Mouse (Mus musculus) forebrain, embryonic 11.5 days (tissue): ENCODE data around the gene Osbpl9. TPM values are rescaled to one million over a fixed set of nuclear protein-coding genes. Genes with fewer than 3 reads are reported as not detected.

ENCODE experiments used
- ATAC-seq: fragments of 200-750 bp; cut with Nextera tagmentation; replicated peaks from 2 replicates; pipeline ENCODE4 v1.8.0; 2017; ENCODE audit warnings: moderate TSS enrichment; ENCODE audit not compliant: low FRiP score
- DNase-seq: peaks from one replicate; pipeline ENCODE4 v3.0.0-alpha.2; 2017; ENCODE audit warnings: low spot score
- H3K27ac ChIP-seq: fragments of 300-500 bp; sonication (generic); 2 replicates; pipeline ENCODE4 v1.5.1; 2014; ENCODE audit warnings: low read depth, low read length
- H3K27me3 ChIP-seq: fragments of 300-500 bp; sonication (generic); 2 replicates; pipeline ENCODE4 v1.6.1; 2014; ENCODE audit warnings: mild to moderate bottlenecking, low read length, mixed read lengths; ENCODE audit not compliant: control insufficient read depth, insufficient read depth
- H3K36me3 ChIP-seq: fragments of 300-500 bp; sonication (generic); 2 replicates; pipeline ENCODE4 v1.6.1; 2014; ENCODE audit warnings: mild to moderate bottlenecking, low read length, moderate library complexity, mixed read lengths; ENCODE audit not compliant: control insufficient read depth, insufficient read depth
- H3K4me1 ChIP-seq: fragments of 300-500 bp; sonication (generic); replicated peaks from 2 replicates; pipeline ENCODE4 v1.6.1; 2014; ENCODE audit warnings: low read length, mixed read lengths; ENCODE audit not compliant: control insufficient read depth, insufficient read depth
- H3K4me2 ChIP-seq: fragments of 300-500 bp; sonication (generic); 2 replicates; pipeline ENCODE4 v1.6.1; 2014; ENCODE audit warnings: low read depth, mild to moderate bottlenecking, low read length, moderate library complexity, mixed read lengths; ENCODE audit not compliant: severe bottlenecking
- H3K4me3 ChIP-seq: fragments of 300-500 bp; sonication (generic); 2 replicates; pipeline ENCODE4 v1.5.1; 2014; ENCODE audit warnings: low read depth, low read length
- H3K9ac ChIP-seq: fragments of 300-500 bp; sonication (generic); 2 replicates; pipeline ENCODE4 v1.6.1; 2014; ENCODE audit warnings: low read length
- H3K9me3 ChIP-seq: fragments of 300-500 bp; sonication (generic); 2 replicates; pipeline ENCODE4 v1.6.1; 2016; ENCODE audit warnings: low read length, mixed read lengths; ENCODE audit not compliant: control insufficient read depth
- WGBS: fragments of 180-500 bp; shearing (Covaris S2); extraction: QIAGEN DNeasy Blood & Tissue Kit; methylation state at CpG from one replicate; pipeline ENCODE4 v1.1.7; 2014; 5-methylcytosine and 5-hydroxymethylcytosine counted together
- polyA plus RNA-seq: library from polyadenylated mRNA; unstranded; fragments of >200 nt; fragmentation: Nextera tagmentation; extraction: Ambion mirVana; gene quantifications from 2 replicates; pipeline ENCODE4 v1.2.1, GENCODE M21; 2014

The Osbpl9 gene
- polyA plus RNA-seq, 1 experiment from 2014 or later: 67.7 TPM

DNA sequence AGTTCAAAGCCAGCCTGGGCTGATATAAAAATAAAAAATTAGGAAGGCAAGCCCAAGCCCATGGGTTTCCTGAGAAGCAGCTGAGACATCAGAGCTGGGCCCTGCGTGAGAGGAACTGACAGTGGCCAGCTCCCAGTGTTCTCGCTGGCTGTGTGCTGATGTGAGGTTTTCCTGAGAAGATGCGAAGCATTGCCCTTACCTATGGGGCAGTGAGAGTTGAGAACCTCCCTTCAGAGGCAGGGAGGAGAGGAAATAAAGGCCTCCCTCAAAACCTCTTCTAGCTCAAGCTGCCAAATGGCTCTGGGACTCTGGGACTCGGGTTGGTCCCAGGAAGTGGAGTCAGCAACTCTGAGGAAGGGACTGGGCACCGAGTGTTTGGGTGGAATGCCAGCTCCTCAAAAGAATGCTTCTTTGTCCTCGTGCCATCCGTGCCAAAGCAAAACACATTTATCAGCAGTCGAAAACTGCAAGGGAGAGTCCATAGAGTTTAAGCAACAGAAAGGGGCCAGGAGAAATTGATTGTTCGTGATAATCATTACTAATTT is 32.8 kb upstream of the Osbpl9 start:
- no peak for DNase-seq
- H3K9me3 ChIP-seq: no peaks in the 10 kb centered on the region
- H3K4me2 ChIP-seq: no peak overlapping the region
- no peak for ATAC-seq
- no peaks in the 10 kb centered on the region for H3K4me1 ChIP-seq
- no peaks in the 10 kb centered on the region for H3K27me3 ChIP-seq
- H3K36me3 ChIP-seq: no peaks in the 10 kb centered on the region
- H3K4me3 ChIP-seq: no peak overlapping the region
- H3K9ac ChIP-seq: no peak overlapping the region
- 80% methylated on average over 9 of the region's 9 CpGs for WGBS
- H3K27ac ChIP-seq: no peak overlapping the region

- H3K9me3 ChIP-seq: no peaks in the 10 kb centered on the region
- no peaks in the 10 kb centered on the region for H3K36me3 ChIP-seq
- H3K4me2 ChIP-seq: no peak within 1 kb of the TSS
- no peaks in the 10 kb centered on the region for H3K4me1 ChIP-seq
- WGBS: 77% methylated on average over 2 of the region's 2 CpGs
- no peak within 1 kb of the TSS for H3K4me3 ChIP-seq
- H3K27me3 ChIP-seq: no peaks in the 10 kb centered on the region
- ATAC-seq (no peak), DNase-seq (no peak)
- no peak within 1 kb of the TSS for H3K27ac ChIP-seq
- no peak within 1 kb of the TSS for H3K9ac ChIP-seq
Measured at GRCm38 (mm10) chr4:109234185-109234584, 32.1 kb upstream of the Osbpl9 start, which contains the start of gene Calr4. TSS of gene Calr4 (plus strand) at chr4:109234485.

DNA sequence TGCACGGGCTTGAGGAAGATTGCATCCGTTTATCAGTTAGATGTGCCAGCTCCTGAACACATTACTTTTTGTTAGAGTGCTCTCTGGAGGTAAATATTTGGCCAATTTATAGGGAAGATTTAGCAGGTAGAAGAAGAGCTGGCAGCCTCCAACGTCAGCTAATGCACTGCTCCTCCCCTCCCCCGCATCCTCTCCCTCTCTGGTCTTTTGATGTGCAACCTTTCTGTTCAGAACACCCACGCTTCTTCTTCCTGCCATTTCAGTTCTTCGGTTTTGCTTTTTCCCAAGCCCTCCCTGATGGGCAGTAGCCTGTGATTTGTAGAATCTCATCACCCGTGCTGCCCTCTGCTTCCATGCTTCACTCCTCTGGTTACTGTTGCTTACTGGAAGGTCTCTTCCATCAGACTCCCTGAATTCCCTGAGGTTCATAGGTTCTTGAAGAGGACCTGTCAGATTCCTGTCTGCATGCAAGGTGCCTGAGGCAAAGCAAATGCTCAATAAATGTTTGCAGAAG is 27.8 kb upstream of the Osbpl9 start:
- Histone ChIP-seq H3K4me3 (no peak overlapping the region), H3K4me2 (no peak overlapping the region), H3K9me3 (no peaks in the 10 kb centered on the region), H3K36me3 (no peaks in the 10 kb centered on the region), H3K27ac (no peak overlapping the region), H3K9ac (no peak overlapping the region), H3K4me1 (peaks cover 2% of the 10 kb centered on the region; the same call in 1 of the 2 replicates), H3K27me3 (no peaks in the 10 kb centered on the region)
- 70% methylated on average over 7 of the region's 7 CpGs for WGBS
- DNase-seq (no peak), ATAC-seq (no peak)

DNA sequence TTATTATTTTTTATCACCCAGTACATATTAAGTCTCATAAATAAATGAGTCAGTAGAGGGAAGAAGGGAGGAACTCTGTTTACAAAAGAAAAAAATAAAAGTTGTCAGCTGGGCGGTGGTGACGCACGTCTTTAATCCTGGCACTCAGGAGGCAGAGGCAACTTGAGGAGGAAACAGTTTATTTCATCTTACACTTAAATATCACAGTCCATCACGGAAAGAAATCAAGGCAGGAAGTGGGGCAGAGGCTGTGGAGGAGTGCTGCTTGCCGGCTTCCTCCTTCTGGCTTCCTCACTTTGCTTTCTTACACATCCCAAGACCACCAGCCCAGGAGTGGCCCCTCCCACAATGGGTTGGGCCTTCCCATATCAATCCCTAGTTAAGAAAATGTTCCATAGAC is 24.0 kb upstream of the Osbpl9 start:
- 76% methylated on average over 5 of the region's 5 CpGs for WGBS
- no peak overlapping the region for H3K4me2 ChIP-seq
- H3K36me3 ChIP-seq: no peaks in the 10 kb centered on the region
- H3K4me3 ChIP-seq: no peak overlapping the region
- DNase-seq (no peak), ATAC-seq (no peak)
- H3K9me3 ChIP-seq: no peaks in the 10 kb centered on the region
- H3K27ac ChIP-seq: no peak overlapping the region
- H3K4me1 ChIP-seq: peaks cover 2% of the 10 kb centered on the region; the same call in 1 of the 2 replicates
- no peaks in the 10 kb centered on the region for H3K27me3 ChIP-seq
- no peak overlapping the region for H3K9ac ChIP-seq

DNA sequence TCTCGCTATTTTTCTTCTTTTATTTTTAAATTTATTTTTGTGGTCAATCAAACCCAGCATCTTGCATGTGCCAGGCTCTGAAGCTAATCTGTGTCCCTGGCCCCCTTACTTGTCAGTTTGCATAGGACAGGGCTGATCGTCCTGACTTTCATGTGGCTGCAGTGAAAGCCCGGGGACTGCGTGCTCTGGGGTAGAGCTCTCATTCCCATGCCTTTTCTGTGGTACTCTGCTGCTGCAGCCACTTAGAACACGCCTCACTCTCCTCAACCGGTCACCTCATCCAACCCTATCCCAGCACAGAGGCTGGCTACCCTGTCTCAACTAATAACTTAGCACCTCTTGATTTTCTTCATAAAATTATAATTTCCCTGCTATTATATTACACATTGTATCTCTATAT is 23.5 kb upstream of the Osbpl9 start:
- Histone ChIP-seq H3K27me3 (no peaks in the 10 kb centered on the region), H3K27ac (no peak overlapping the region), H3K9me3 (no peaks in the 10 kb centered on the region), H3K4me3 (no peak overlapping the region), H3K4me2 (no peak overlapping the region), H3K36me3 (no peaks in the 10 kb centered on the region), H3K4me1 (peaks cover 2% of the 10 kb centered on the region; the same call in 1 of the 2 replicates), H3K9ac (no peak overlapping the region)
- DNase-seq (no peak), ATAC-seq (no peak)
- WGBS: 76% methylated on average over 6 of the region's 6 CpGs

DNA sequence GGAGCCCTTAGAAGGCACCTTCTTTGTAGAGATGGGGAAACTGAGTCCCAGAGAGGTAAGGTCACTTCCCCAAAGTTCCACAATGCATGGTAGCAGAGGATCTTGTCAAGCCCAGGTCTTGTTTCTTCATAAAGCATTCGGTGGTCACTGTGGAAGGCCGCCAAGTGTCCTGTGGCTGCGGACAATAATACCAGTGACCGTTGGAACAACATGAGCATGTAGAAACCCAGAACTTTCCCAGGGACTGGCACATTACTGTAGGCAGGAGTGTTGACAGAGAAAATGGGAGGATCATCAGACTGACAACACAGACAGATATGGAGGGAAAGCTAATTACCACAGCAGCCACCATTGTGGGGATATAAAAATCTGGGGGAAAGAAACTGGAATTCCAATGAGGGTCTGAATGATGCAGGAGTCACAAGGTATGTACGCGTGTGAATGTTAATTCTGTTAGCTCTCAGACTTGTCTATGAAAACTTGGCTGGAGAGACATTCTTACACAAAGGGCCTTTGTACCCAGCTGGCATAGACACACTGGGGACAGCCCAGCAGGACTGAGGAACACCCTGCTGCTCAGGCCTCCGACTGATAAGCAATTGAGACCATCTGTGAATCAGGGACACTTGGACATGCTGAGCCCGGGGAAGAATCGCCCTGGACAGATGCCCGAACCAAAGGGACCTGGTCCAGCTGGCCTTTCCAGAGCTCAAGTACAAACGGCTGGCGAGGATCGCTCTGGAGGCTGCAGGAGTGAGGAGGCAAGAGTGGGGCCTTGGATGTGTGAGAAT is 22.9 kb upstream of the Osbpl9 start:
- H3K4me3 ChIP-seq: no peak overlapping the region
- H3K27ac ChIP-seq: no peak overlapping the region
- H3K27me3 ChIP-seq: no peaks in the 10 kb centered on the region
- no peak overlapping the region for H3K4me2 ChIP-seq
- no peak overlapping the region for H3K9ac ChIP-seq
- no peak for DNase-seq
- H3K4me1 ChIP-seq: peaks cover 2% of the 10 kb centered on the region; the same call in 1 of the 2 replicates
- no peaks in the 10 kb centered on the region for H3K9me3 ChIP-seq
- ATAC-seq: peak; percentile 44; the same call in 1 of the 2 replicates
- 69% methylated on average over 13 of the region's 13 CpGs for WGBS
- no peaks in the 10 kb centered on the region for H3K36me3 ChIP-seq

GRCm38 (mm10) chr4:109222001-109222400 is 19.9 kb upstream of the Osbpl9 start:
- H3K36me3 ChIP-seq: no peaks in the 10 kb centered on the region
- WGBS: 91% methylated on average over 3 of the region's 3 CpGs
- no peaks in the 10 kb centered on the region for H3K27me3 ChIP-seq
- no peaks in the 10 kb centered on the region for H3K9me3 ChIP-seq
- H3K4me3 ChIP-seq: no peak overlapping the region
- H3K9ac ChIP-seq: no peak overlapping the region
- H3K4me2 ChIP-seq: no peak overlapping the region
- H3K27ac ChIP-seq: no peak overlapping the region
- peaks cover 2% of the 10 kb centered on the region; the same call in 1 of the 2 replicates for H3K4me1 ChIP-seq
- DNase-seq (no peak), ATAC-seq (no peak)

DNA sequence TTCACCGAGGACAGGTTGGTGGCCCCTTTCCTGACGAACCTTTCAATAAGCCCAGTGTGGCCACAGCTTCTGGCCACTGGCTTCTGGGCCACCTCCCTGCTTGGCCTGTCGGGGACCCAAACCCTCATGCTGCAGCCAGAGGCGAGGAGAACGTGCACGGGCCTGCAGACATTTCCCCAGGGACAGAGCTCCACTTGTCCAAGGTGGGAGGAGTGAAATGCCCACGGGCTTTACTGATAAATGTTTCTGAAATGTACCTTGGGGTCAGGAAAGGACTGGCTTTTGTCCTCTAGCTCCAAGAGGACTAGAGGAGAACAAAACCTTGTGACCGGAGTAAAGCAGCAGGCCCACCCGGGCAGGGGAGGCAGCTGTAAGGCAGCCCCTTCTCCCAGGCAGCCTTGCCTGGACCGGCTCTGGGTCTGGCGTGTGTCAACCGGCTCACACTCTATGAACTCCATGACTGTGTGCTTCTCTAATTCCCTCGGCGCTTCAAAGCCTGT is 18.4 kb upstream of the Osbpl9 start:
- H3K4me1 ChIP-seq: peaks cover 2% of the 10 kb centered on the region; the same call in 1 of the 2 replicates
- no peak overlapping the region for H3K4me2 ChIP-seq
- no peaks in the 10 kb centered on the region for H3K27me3 ChIP-seq
- H3K4me3 ChIP-seq: no peak overlapping the region
- H3K9me3 ChIP-seq: no peaks in the 10 kb centered on the region
- H3K9ac ChIP-seq: no peak overlapping the region
- no peak for ATAC-seq
- no peak overlapping the region for H3K27ac ChIP-seq
- no peak for DNase-seq
- WGBS: 79% methylated on average over 14 of the region's 14 CpGs
- H3K36me3 ChIP-seq: no peaks in the 10 kb centered on the region
